Comparison of ENCODE assay signal across 9 mouse cellular contexts in genomic region chr8:105594451-105595242, GRCm38 (mm10). TPM values are rescaled to one million over a fixed set of nuclear protein-coding genes. Genes with fewer than 3 reads are reported as not detected.
A peak's percentile ranks its signal among the peaks of the same experiment; 100 is the strongest.
DNase-seq lines count a peak whose midpoint lies in the region; ATAC-seq and TF ChIP-seq lines count a peak whose summit lies in the region.
"Had no signal": no experiment of that assay in that cellular context is flagged by ENCODE, and none has a peak within 500 bp of the region (broad histone marks: within the 10 kb centered on the region; RNA-seq: fewer than 3 reads in every experiment).

No protein-coding gene starts in this region.

- WGBS in heart, embryonic 10.5 days, result 64% methylated on average over 18 of the region's 18 CpGs
- WGBS in embryonic facial prominence, embryonic 12.5 days, result 76% methylated on average over 18 of the region's 18 CpGs
- 58% methylated on average over 18 of the region's 18 CpGs for WGBS in liver, postnatal 0 days (ENCODE audit: insufficient replicate concordance)

- 0 out of 2 replicates have a peak overlapping the region, but pooled peaks have one; percentile 36 for H3K9ac ChIP-seq in embryonic facial prominence, embryonic 12.5 days
- H3K9ac ChIP-seq in liver, postnatal 0 days (replicated peaks), result no peak overlapping the region
- H3K9ac ChIP-seq: liver, embryonic 15.5 days had no signal

- no peak for ATAC-seq in embryonic facial prominence, embryonic 12.5 days (ENCODE audit: insufficient number of reproducible peaks, insufficient read depth, low FRiP score, low TSS enrichment)
- peak; percentile 45; the same call in 1 of the 2 replicates for ATAC-seq in liver, postnatal 0 days
- ATAC-seq in frontal cortex, adult (ENCODE audit: low TSS enrichment), result no peak

- H3K36me3 ChIP-seq in heart, embryonic 10.5 days, result 0 out of 2 replicates have a peak, but pooled peaks cover 2% of the 10 kb centered on the region
- H3K36me3 ChIP-seq in embryonic facial prominence, embryonic 12.5 days, result no peaks in the 10 kb centered on the region
- H3K36me3 ChIP-seq in liver, postnatal 0 days (replicated peaks; ENCODE audit: insufficient read depth, low read length), result no peaks in the 10 kb centered on the region
- H3K36me3 ChIP-seq: liver, embryonic 15.5 days had no signal

- peak overlapping the region; percentile 81 for H3K27ac ChIP-seq in heart, embryonic 10.5 days
- H3K27ac ChIP-seq in embryonic facial prominence, embryonic 12.5 days, result peak overlapping the region; percentile 86
- H3K27ac ChIP-seq in liver, postnatal 0 days (ENCODE audit: low read depth), result no peak overlapping the region
- H3K27ac ChIP-seq: liver, embryonic 15.5 days had no signal

- H3K9me3 ChIP-seq in heart, embryonic 10.5 days, result no peaks in the 10 kb centered on the region
- H3K9me3 ChIP-seq in embryonic facial prominence, embryonic 12.5 days, result no peaks in the 10 kb centered on the region
- no peaks in the 10 kb centered on the region for H3K9me3 ChIP-seq in liver, postnatal 0 days (ENCODE audit: low read length)
- H3K9me3 ChIP-seq: liver, embryonic 15.5 days had no signal

- peaks cover 11% of the 10 kb centered on the region; the same call in 1 of the 2 replicates for H3K27me3 ChIP-seq in heart, embryonic 10.5 days (ENCODE audit: insufficient read depth, poor library complexity, severe bottlenecking)
- no peaks in the 10 kb centered on the region for H3K27me3 ChIP-seq in embryonic facial prominence, embryonic 12.5 days
- H3K27me3 ChIP-seq in liver, postnatal 0 days (ENCODE audit: insufficient read depth, low read length), result no peaks in the 10 kb centered on the region

- H3K4me2 ChIP-seq in embryonic facial prominence, embryonic 12.5 days (replicated peaks), result peak overlapping the region; percentile 48
- no peak overlapping the region for H3K4me2 ChIP-seq in liver, postnatal 0 days (ENCODE audit: low read depth, low read length)
- H3K4me2 ChIP-seq: liver, embryonic 15.5 days had no signal

- no peak for TF ChIP-seq EP300 in liver, postnatal 0 days (IDR thresholded peaks at IDR 0.05; ENCODE audit: low read depth)

- peaks cover 27% of the 10 kb centered on the region for H3K4me1 ChIP-seq in heart, embryonic 10.5 days
- H3K4me1 ChIP-seq in embryonic facial prominence, embryonic 12.5 days, result peaks cover 10% of the 10 kb centered on the region
- H3K4me1 ChIP-seq in liver, postnatal 0 days (ENCODE audit: insufficient read depth), result peaks cover 16% of the 10 kb centered on the region

- TF ChIP-seq CTCF in liver, postnatal 0 days (IDR thresholded peaks at IDR 0.05; ENCODE audit: low read depth), result no peak

- H3K4me3 ChIP-seq in heart, embryonic 10.5 days, result peak overlapping the region; percentile 47
- H3K4me3 ChIP-seq in embryonic facial prominence, embryonic 12.5 days, result no peak overlapping the region
- no peak overlapping the region for H3K4me3 ChIP-seq in liver, postnatal 0 days (ENCODE audit: low read depth, low read length)
- H3K4me3 ChIP-seq: liver, embryonic 15.5 days had no signal

- DNase-seq in heart, embryonic 10.5 days (ENCODE audit: low spot score), result no peak
- no peak for DNase-seq in heart, postnatal 36 days
- DNase-seq in kidney, adult 9 months, result peak; percentile 84
- peak; percentile 30 for DNase-seq in liver, postnatal 0 days
- DNase-seq in right cerebral cortex, adult 2 months (ENCODE audit: low spot score in 2 of 2), result no peak
- no peak for DNase-seq in left cerebral cortex, adult 11 months (ENCODE audit: low spot score)

- intact Hi-C loops in heart, postnatal 36 days (cut with DNase I), result loop anchor here (10.0 kb wide), 1 partner anchor 90 kb away; the partner anchor contains the start of gene Carmil2

RNA-seq across cellular contexts. Expression of gene Ripor1, which starts 10.4 kb away (rescaled TPM):
- polyA plus RNA-seq in heart, embryonic 10.5 days (2016; fragmentation: Nextera tagmentation; extraction: Ambion mirVana), result 34.8 and 37.3 TPM in 2 replicates
- total RNA-seq in heart, postnatal 36 days (2021), result 10 to 100 TPM; 53.0 to 53.8 TPM
- 14.6 and 15.3 TPM in 2 replicates for polyA plus RNA-seq in embryonic facial prominence, embryonic 12.5 days (2016; fragmentation: Nextera tagmentation; extraction: Ambion mirVana)
- polyA plus RNA-seq in liver, postnatal 0 days (2015; fragmentation: Nextera tagmentation; extraction: Ambion mirVana), result 6.2 and 6.8 TPM in 2 replicates

RNA-seq across cellular contexts. Expression of gene Atp6v0d1, which starts 28.8 kb away (rescaled TPM):
- polyA plus RNA-seq in heart, embryonic 10.5 days (2016; fragmentation: Nextera tagmentation; extraction: Ambion mirVana), result 69.7 and 70.6 TPM in 2 replicates
- 10 to 100 TPM; 51.7 to 53.4 TPM for total RNA-seq in heart, postnatal 36 days (2021)
- 75.4 and 84.3 TPM in 2 replicates for polyA plus RNA-seq in embryonic facial prominence, embryonic 12.5 days (2016; fragmentation: Nextera tagmentation; extraction: Ambion mirVana)
- polyA plus RNA-seq in liver, postnatal 0 days (2015; fragmentation: Nextera tagmentation; extraction: Ambion mirVana), result 48.0 and 50.2 TPM in 2 replicates

RNA-seq across cellular contexts. Expression of gene Ctcf, which starts 41.7 kb away (rescaled TPM):
- 70.3 and 103 TPM in 2 replicates for polyA plus RNA-seq in heart, embryonic 10.5 days (2016; fragmentation: Nextera tagmentation; extraction: Ambion mirVana)
- total RNA-seq in heart, postnatal 36 days (2021), result 10 to 100 TPM; 40.0 to 43.0 TPM
- 138 and 152 TPM in 2 replicates for polyA plus RNA-seq in embryonic facial prominence, embryonic 12.5 days (2016; fragmentation: Nextera tagmentation; extraction: Ambion mirVana)
- polyA plus RNA-seq in liver, postnatal 0 days (2015; fragmentation: Nextera tagmentation; extraction: Ambion mirVana), result 41.1 and 42.2 TPM in 2 replicates

RNA-seq across cellular contexts. Expression of gene Agrp, which starts 42.5 kb away (rescaled TPM):
- polyA plus RNA-seq in heart, embryonic 10.5 days (2016; fragmentation: Nextera tagmentation; extraction: Ambion mirVana), result 0.31 and 0.35 TPM in 2 replicates
- not detected for total RNA-seq in heart, postnatal 36 days (2021)
- polyA plus RNA-seq in embryonic facial prominence, embryonic 12.5 days (2016; fragmentation: Nextera tagmentation; extraction: Ambion mirVana), result 1.5 and 1.7 TPM in 2 replicates
- polyA plus RNA-seq in liver, postnatal 0 days (2015; fragmentation: Nextera tagmentation; extraction: Ambion mirVana), result 0.17 TPM in 1 of 2 replicates, not detected in the other

Comparison
In these comparisons a context has a peak if more than half of its experiments do, and no peak if none do; other contexts are left out.
1. DNase-seq: peak in kidney, adult 9 months (single experiment) and liver, postnatal 0 days (single experiment); none in heart, embryonic 10.5 days (single experiment), heart, postnatal 36 days (0 of 2), right cerebral cortex, adult 2 months (0 of 2) and left cerebral cortex, adult 11 months (single experiment).